Mouse (Mus musculus) MEL (cell line): Measurements from ENCODE around the gene Uqcrfs1. TPM values are rescaled to one million over a fixed set of nuclear protein-coding genes. Genes with fewer than 3 reads are reported as not detected.

Experiments
- polyA plus RNA-seq, 2 experiments: library from polyadenylated mRNA; stranded (reverse) in 1 of 2; unstranded in 1 of 2; fragments of >175 nt in 1 of 2; fragments of >200 nt in 1 of 2; gene quantifications; 2 replicates each; pipeline versions ENCODE4 v1.2.1 to v1.2.4; 2012; ENCODE audit warnings: low replicate concordance in 2 of 2, low read depth in 1 of 2; ENCODE audit not compliant: insufficient read length in 2 of 2, insufficient read depth in 1 of 2, missing spikeins in 1 of 2
- total RNA-seq: library from RNA; depleted of rRNA; stranded (reverse); fragments of 300-350 nt; gene quantifications from 2 replicates; pipeline ENCODE4 v1.2.3, GENCODE M21; 2012; rRNA removed

Uqcrfs1 gene
- total and polyA plus RNA-seq, 3 experiments, result 163 to 191 TPM; not detected in 1

Other genes starting within 250 kb of the Uqcrfs1 start
- gene Agtr1a, start 208.9 kb downstream of the Uqcrfs1 start, total RNA-seq, result 0.75 and 3.0 TPM in 2 replicates
- 1 to 10 TPM in 1 of 2 experiments, not detected in 1; 2.7 TPM for gene Agtr1a, start 208.9 kb downstream of the Uqcrfs1 start, polyA plus RNA-seq
- gene Dusp22, start 114.6 kb upstream of the Uqcrfs1 start, total RNA-seq, result not detected in 2 replicates
- gene Dusp22, start 114.6 kb upstream of the Uqcrfs1 start, polyA plus RNA-seq, result not detected
- not detected in 2 replicates for gene Irf4, start 203.9 kb upstream of the Uqcrfs1 start, total RNA-seq
- gene Irf4, start 203.9 kb upstream of the Uqcrfs1 start, polyA plus RNA-seq, result not detected